Mouse (Mus musculus) megakaryocyte, embryonic 14.5 days (primary cell): ENCODE results near the gene Olfr1357.

Experiments
- FLI1 ChIP-seq: IDR thresholded peaks from 2 replicates; pipeline ENCODE4 v1.6.1; 2012; ENCODE audit warnings: low read length, inconsistent platforms, mixed read lengths
- GATA1 ChIP-seq: IDR thresholded peaks from 3 replicates; pipeline ENCODE4 v1.6.1; 2012; ENCODE audit warnings: mixed read lengths, low read length, inconsistent platforms, borderline replicate concordance

DNA sequence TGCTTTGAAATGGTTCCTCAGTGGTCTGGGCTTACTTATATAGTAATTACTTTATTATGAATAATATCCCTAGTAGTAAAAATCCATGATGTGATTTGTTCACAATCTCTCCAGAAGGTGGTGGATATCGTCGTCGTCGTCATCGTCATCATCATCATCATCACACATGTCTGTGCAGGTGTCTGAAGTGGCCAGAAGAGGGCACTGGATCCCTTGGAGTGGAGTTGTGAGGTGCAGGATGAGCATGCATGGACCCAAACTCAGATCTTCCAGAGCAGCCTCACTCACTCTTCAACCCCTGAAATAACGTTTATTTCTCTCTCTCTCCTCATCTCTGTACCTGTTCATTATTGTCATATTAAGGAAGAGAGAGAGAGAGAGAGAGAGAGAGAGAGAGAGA is 14.4 kb upstream of the Olfr1357 start:
- TF ChIP-seq GATA1, result no peak
- no peak for TF ChIP-seq FLI1
